Mouse (Mus musculus) olfactory bulb, adult 2 months (tissue): ENCODE data around the gene Tmem266.

Experiments used
- CTCF ChIP-seq: fragments of 200-500 bp; IDR thresholded peaks from 2 replicates; pipeline ENCODE4 v1.5.1; 2012; ENCODE audit warnings: low read depth, mild to moderate bottlenecking, low read length, moderate library complexity; ENCODE audit not compliant: insufficient read depth
- POLR2A ChIP-seq: fragments of 200-500 bp; IDR thresholded peaks from 2 replicates; pipeline ENCODE4 v1.6.1; 2012; ENCODE audit warnings: mild to moderate bottlenecking, low read depth, low read length, moderate library complexity; ENCODE audit not compliant: insufficient read depth

DNA sequence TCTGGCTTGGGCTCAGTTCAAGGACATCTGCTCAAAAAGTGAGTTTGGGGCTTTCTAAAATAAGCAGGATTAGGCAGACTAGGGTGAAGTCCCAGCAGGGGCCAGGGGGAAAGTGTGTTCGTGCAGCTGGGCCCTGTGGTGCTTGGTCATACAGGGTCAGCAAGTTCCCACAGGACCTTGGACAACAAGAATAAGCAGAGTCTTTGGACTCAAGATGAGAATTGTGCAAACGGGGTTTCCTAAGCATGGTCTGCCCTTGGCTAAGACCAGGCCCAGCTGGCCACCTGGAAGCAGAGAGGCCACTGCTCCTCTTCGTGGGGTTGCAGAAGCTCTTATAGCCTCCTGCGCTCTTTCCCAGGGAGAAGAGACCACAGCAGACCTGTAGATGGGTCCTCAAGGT is 77.5 kb downstream of the Tmem266 start:
- TF ChIP-seq CTCF (no peak), POLR2A (no peak)
